Mouse (Mus musculus) kidney, adult 2 months (tissue): ENCODE measurements at regions not wholly inside any gene's neighbourhood (a gene's known extent, or its start where the extent isn't known, plus 50 kb on each side); places are given as distances from the start of the nearest gene placed in this dataset.

Experiments
- DNase-seq: peaks from one replicate; pipeline ENCODE4 v3.0.0; 2021
- H3K27ac ChIP-seq: fragments of 200-500 bp; 2 replicates; pipeline ENCODE4 v1.5.1; 2012; ENCODE audit warnings: low read depth, low read length, control low read depth, inconsistent platforms; ENCODE audit not compliant: insufficient read depth
- H3K27me3 ChIP-seq: fragments of 200-500 bp; replicated peaks from 2 replicates; pipeline ENCODE4 v1.6.1; 2012; ENCODE audit warnings: mild to moderate bottlenecking, moderate library complexity, low read length, inconsistent platforms; ENCODE audit not compliant: control insufficient read depth, insufficient read depth
- H3K36me3 ChIP-seq: fragments of 200-500 bp; 2 replicates; pipeline ENCODE4 v1.6.1; 2012; ENCODE audit warnings: mild to moderate bottlenecking, moderate library complexity, low read length, inconsistent platforms; ENCODE audit not compliant: control insufficient read depth, insufficient read depth
- H3K4me1 ChIP-seq: fragments of 200-500 bp; 2 replicates; pipeline ENCODE4 v1.6.1; 2011; ENCODE audit warnings: low read length; ENCODE audit not compliant: control insufficient read depth, insufficient read depth
- H3K4me3 ChIP-seq: fragments of 200-500 bp; 2 replicates; pipeline ENCODE4 v1.5.1; 2011; ENCODE audit warnings: mild to moderate bottlenecking, low read depth, low read length, control low read depth; ENCODE audit not compliant: insufficient read depth
- CTCF ChIP-seq: fragments of 200-500 bp; conservative IDR thresholded peaks from 2 replicates; pipeline ENCODE4 v1.5.1; 2011; ENCODE audit warnings: low read depth, mild to moderate bottlenecking, control low read depth, low read length, moderate library complexity, mixed read lengths; ENCODE audit not compliant: insufficient read depth, insufficient read length
- POLR2A ChIP-seq: fragments of 200-500 bp; IDR thresholded peaks from one replicate; pipeline ENCODE4 v1.6.1; 2011; ENCODE audit warnings: low read depth, low read length, control low read depth
- WGBS: fragments of 180-500 bp; shearing (Covaris S2); methylation state at CpG from one replicate; pipeline ENCODE4 v1.1.7; 2018; 5-methylcytosine and 5-hydroxymethylcytosine counted together

DNA sequence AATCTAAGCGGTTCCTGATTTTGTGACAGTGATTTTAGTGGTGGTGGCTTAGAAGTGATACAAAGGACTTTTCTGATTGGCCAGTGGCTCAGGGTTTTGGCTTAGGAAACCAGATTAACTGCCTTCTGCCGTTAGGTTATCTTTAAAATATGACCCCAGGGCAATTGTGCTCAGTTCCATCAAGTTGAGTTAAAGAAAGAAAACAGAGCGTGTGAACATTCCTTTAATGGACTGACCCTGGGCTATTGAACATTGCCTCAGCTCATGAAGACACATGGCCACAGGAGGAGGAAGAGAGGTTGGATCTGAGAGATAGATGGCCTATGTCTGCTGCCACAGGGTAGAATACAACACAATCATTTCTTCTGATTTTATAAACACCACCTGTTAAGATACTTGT is 191.0 kb upstream of the Zc3h12c start:
- no peak for DNase-seq
- TF ChIP-seq POLR2A (no peak), CTCF (no peak)

DNA sequence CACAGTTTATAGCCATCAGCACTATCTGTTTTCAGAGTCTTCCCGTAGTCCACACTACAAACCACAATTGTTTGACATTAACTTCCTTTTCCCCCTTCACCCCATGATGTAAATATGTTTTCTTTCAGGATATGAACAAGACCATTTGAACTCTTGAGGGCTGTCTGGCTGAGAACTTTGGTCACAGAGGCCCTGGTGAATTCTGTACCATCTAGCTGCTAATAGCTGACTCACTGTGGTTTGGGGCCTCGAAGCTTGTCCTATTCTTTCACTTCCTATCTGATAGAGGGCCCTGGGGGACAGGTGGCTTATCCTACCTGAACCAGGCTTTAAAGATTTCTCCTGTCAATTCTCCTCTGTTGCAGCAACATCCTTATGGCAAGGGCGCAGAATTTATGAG is 188.2 kb upstream of the Zc3h12c start:
- WGBS: 76% methylated on average over 3 of the region's 3 CpGs
- Histone ChIP-seq H3K4me3 (no peak overlapping the region), H3K27me3 (no peaks in the 10 kb centered on the region), H3K27ac (no peak overlapping the region), H3K4me1 (no peaks in the 10 kb centered on the region), H3K36me3 (no peaks in the 10 kb centered on the region)
- TF ChIP-seq CTCF: no peak
- no peak for DNase-seq

More for the DNA sequence above, 191.0 kb upstream of the Zc3h12c start:
- H3K4me1 ChIP-seq: no peaks in the 10 kb centered on the region
- H3K27ac ChIP-seq: no peak overlapping the region
- no peak overlapping the region for H3K4me3 ChIP-seq
- WGBS: 59% methylated on average over 3 of the region's 3 CpGs
- no peaks in the 10 kb centered on the region for H3K27me3 ChIP-seq
- no peaks in the 10 kb centered on the region for H3K36me3 ChIP-seq

DNA sequence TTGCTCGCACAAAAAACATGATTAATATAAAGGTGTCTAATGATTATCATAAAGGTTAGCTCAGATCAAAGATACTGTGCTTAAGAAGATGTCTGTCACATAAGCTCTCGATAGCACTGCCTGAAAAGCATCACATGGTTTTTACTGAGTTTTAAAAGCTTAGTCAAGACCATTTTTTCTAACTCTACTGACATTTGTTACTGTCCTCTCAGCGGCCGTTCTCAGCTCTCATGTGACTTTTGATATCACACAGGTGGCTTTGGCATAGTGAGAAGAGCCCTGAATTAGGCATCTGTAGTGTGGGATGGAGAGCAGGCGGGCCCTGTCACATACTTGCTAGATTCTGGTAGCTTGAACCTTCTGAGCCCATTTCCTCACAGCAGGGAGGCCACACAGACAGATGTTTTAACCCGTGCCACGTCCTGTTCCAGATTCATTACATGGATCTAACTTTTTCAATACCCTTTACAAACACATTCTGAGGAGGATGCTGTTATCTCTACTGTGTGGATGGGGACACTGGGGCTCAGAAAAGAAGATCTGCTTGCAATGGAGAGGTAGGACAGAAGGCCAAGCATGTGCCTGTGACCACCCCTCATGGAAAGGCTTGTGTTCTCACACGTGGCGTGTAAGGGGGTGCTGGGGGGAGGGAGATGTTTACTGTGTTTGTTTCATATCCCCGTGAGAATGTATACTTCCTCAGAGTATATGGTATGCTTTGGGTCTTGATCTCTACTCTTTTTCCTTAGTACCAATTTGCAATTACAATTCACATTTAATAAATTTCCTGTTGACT is 187.0 kb upstream of the Zc3h12c start:
- TF ChIP-seq POLR2A: no peak
- TF ChIP-seq CTCF: no peak
- 67% methylated on average over 10 of the region's 10 CpGs for WGBS
- H3K4me1 ChIP-seq: no peaks in the 10 kb centered on the region
- no peaks in the 10 kb centered on the region for H3K27me3 ChIP-seq
- H3K4me3 ChIP-seq: no peak overlapping the region
- DNase-seq: no peak
- no peak overlapping the region for H3K27ac ChIP-seq
- H3K36me3 ChIP-seq: no peaks in the 10 kb centered on the region

DNA sequence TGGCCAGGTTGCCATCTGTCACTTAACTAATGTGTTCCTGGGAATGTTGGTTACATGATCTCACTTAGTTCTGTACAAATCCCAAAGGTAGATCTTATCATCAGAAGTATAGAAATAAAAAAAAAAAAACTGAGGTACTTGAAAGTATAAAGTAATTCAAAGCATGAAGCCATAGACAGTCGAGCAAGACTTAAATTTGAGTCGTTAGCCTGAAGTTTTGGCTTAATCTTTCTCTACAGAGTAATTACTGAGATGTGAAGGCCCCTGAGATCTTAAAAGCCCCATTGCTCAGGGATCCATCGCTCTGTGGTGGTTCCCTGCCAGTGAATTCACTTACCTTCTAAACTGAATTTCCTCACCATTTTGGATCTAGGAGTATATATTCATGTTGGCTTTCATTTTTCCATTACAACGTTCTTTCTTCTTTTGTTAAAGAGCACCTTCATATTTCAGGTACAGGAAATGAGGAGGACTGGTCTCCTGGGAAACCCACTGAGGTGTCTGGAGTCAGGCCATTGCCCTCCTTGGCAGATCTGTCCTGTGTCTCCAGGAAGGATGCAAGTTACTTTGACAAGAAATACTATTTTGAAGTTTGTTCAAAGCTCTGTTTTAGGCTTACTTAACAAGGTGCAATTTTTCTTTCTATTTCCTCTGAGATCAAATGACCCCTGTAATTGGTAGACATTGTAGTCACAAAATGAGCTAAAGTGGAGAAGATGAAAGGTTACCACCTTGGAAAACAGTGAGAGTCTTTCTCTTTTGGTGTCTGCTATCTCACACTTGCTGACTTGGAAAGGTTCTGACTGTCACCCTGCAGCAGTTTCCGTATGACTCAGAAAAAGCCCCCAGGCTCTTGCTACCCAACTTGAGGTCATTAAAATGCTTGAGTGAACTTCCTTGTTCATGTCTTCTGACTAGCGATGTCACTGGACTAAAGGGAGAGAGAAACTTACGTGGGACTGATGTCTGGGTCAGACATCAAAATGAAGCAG is 180.5 kb upstream of the Zc3h12c start:
- no peak for DNase-seq
- H3K36me3 ChIP-seq: no peaks in the 10 kb centered on the region
- H3K4me3 ChIP-seq: no peak overlapping the region
- H3K27ac ChIP-seq: no peak overlapping the region
- no peaks in the 10 kb centered on the region for H3K27me3 ChIP-seq
- WGBS: 64% methylated on average over 7 of the region's 7 CpGs
- no peaks in the 10 kb centered on the region for H3K4me1 ChIP-seq
- no peak for TF ChIP-seq POLR2A
- no peak for TF ChIP-seq CTCF

DNA sequence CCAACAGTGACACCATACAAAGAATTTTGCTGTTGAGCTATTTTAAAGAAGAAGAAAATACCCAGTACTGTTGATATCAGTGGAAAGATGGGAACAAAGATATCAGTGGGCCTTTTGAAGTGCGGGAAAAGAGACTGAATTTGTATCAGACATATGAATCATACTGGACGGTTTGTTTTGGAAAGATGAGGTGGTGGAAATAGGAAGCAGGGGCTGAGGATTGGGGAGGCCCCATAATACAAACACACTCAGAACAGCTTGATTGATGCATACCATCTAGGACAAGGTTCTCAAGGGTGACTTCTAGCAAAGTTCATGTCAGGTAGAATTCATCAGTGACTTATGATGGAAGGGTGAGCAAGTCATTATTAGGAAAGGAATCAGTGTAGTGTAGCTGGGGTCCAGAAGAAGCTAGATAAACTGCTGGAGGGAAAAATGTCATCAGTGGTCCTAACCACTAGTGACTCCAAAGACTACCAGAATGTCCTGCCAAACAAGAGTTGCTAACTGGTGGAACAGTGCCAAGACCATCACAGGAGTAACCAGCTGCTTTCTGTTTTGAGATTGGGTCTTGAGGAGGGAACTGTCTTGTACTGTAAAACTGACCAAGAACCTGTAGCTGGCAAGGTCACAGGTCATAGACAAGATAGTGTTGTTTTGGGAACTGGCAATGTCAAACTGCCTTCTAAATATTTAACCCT is 176.0 kb upstream of the Zc3h12c start:
- Histone ChIP-seq H3K4me3 (no peak overlapping the region), H3K27ac (no peak overlapping the region), H3K36me3 (no peaks in the 10 kb centered on the region), H3K4me1 (no peaks in the 10 kb centered on the region), H3K27me3 (no peaks in the 10 kb centered on the region)
- TF ChIP-seq POLR2A (no peak), CTCF (no peak)
- WGBS: 70% methylated on average over 2 of the region's 2 CpGs
- DNase-seq: no peak

DNA sequence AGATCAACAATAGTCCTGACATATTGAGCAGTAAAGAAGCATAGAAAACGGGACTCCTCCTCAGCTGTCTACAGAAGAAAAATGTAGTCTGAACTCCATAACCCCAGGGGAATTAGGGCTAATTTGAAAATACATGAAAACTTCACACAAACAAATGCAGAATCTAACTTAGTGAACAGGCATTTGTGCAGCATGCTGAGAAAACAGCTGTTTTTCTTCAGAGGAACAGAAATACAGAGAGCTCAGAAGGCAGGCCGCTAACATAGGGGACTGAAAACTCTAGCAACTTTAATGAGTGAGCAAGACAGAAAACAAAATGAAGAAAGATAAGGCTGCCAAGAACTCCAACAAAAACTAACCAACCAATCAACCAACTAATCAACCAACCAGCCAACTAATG is 172.7 kb upstream of the Zc3h12c start:
- no peak for DNase-seq
- H3K4me3 ChIP-seq: no peak overlapping the region
- 73% methylated on average over 2 of the region's 2 CpGs for WGBS
- TF ChIP-seq POLR2A (no peak), CTCF (no peak)
- no peaks in the 10 kb centered on the region for H3K4me1 ChIP-seq
- no peaks in the 10 kb centered on the region for H3K36me3 ChIP-seq
- H3K27ac ChIP-seq: no peak overlapping the region
- H3K27me3 ChIP-seq: no peaks in the 10 kb centered on the region

DNA sequence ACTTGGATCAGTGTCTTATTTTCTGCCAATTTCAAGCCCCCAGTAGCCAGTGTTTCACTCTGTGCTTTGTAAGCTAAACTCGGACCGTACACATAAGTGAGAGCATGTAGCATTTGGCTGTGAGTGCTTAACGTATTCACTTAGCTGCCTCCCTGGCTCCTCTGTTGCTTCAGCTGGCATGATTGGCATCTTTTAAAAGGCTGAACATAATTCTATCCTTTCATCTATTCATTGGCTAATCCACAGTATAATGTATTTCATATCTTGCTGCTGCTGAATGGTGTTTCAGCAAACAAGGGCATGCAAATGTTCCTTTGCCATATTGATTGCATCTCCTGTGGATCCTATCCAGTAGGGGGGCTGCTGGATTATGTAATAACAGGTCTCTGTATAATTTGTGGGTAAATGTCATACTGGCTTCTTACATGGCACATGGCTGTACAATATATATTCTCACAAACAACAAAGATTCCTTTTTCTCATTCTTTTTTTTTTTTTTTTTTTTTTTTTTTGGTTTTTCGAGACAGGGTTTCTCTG is 169.5 kb upstream of the Zc3h12c start:
- Histone ChIP-seq H3K27ac (no peak overlapping the region), H3K4me1 (0 out of 2 replicates have a peak, but pooled peaks cover 1% of the 10 kb centered on the region), H3K4me3 (no peak overlapping the region), H3K36me3 (no peaks in the 10 kb centered on the region), H3K27me3 (no peaks in the 10 kb centered on the region)
- TF ChIP-seq POLR2A (no peak), CTCF (no peak)
- DNase-seq: no peak
- WGBS: 89% methylated on average over 4 of the region's 4 CpGs
